Mouse (Mus musculus): ENCODE measurements around the gene Cep164. TPM values are rescaled to one million over a fixed set of nuclear protein-coding genes. Genes with fewer than 3 reads are reported as not detected.

Gene Cep164
- total RNA-seq, 2 experiments from 2014 or later, result 10.5 to 10.9 TPM

GRCm38 (mm10) chr9:45839139-45839981 is 10.9 kb upstream of the Cep164 start:
- intact Hi-C loops (cut with DNase I), result loop anchor here (5.0 kb wide), 1 partner anchor 68 kb away; the partner anchor contains the start of genes Pcsk7 and Rnf214
- no peak for DNase-seq (ENCODE audit: low spot score in 2 of 2)

- peak; percentile 87 to 95 for DNase-seq (ENCODE audit: low spot score in 2 of 2)
- intact Hi-C loops (cut with DNase I), result loop anchor here (5.0 kb wide), 1 partner anchor 69 kb away; the partner anchor contains the start of genes Pcsk7 and Rnf214
Measured at GRCm38 (mm10) chr9:45838434-45839138, 10.1 kb upstream of the Cep164 start, which contains the start of gene Bace1. Bace1 (plus strand) TSS chr9:45838580.

GRCm38 (mm10) chr9:45838069-45838433 is 9.6 kb upstream of the Cep164 start:
- DNase-seq (ENCODE audit: low spot score in 2 of 2), result no peak
- intact Hi-C loops (cut with DNase I), result loop anchor here (5.0 kb wide), 1 partner anchor 69 kb away; the partner anchor contains the start of genes Pcsk7 and Rnf214

GRCm38 (mm10) chr9:45833461-45833860 is 5.0 kb upstream of the Cep164 start:
- intact Hi-C loops (cut with DNase I), result no loop called here

GRCm38 (mm10) chr9:45832898-45833297 is 4.4 kb upstream of the Cep164 start:
- no peak for DNase-seq (ENCODE audit: low spot score in 2 of 2)
- intact Hi-C loops (cut with DNase I), result no loop called here

More at GRCm38 (mm10) chr9:45833461-45833860, 5.0 kb upstream of the Cep164 start:
- no peak for DNase-seq (ENCODE audit: low spot score in 2 of 2)

GRCm38 (mm10) chr9:45829107-45829506 is 616 bp upstream of the Cep164 start:
- peak; percentile 66 to 76 for DNase-seq (ENCODE audit: low spot score in 2 of 2)
- intact Hi-C loops (cut with DNase I), result loop anchor here (10.0 kb wide), 1 partner anchor 414 kb away; no protein-coding TSS in a partner anchor

GRCm38 (mm10) chr9:45827663-45828290 is 714 bp downstream of the Cep164 start:
- intact Hi-C loops (cut with DNase I), result loop anchor here (10.0 kb wide), 1 partner anchor 413 kb away; no protein-coding TSS in a partner anchor
- no peak for DNase-seq (ENCODE audit: low spot score in 2 of 2)

- no peak for DNase-seq (ENCODE audit: low spot score in 2 of 2)
Measured at GRCm38 (mm10) chr9:45818406-45819011, 10.0 kb downstream of the Cep164 start.

GRCm38 (mm10) chr9:45815525-45815924 is 13.0 kb downstream of the Cep164 start:
- DNase-seq (ENCODE audit: low spot score in 2 of 2), result no peak
- intact Hi-C loops (cut with DNase I), result no loop called here

More at GRCm38 (mm10) chr9:45818406-45819011, 10.0 kb downstream of the Cep164 start:
- intact Hi-C loops (cut with DNase I), result no loop called here

GRCm38 (mm10) chr9:45815113-45815512 is 13.4 kb downstream of the Cep164 start:
- DNase-seq (ENCODE audit: low spot score in 2 of 2), result peak; percentile 49 to 70
- intact Hi-C loops (cut with DNase I), result no loop called here

GRCm38 (mm10) chr9:45811946-45812345 is 16.5 kb downstream of the Cep164 start:
- intact Hi-C loops (cut with DNase I), result no loop called here

GRCm38 (mm10) chr9:45807761-45808160 is 20.7 kb downstream of the Cep164 start:
- DNase-seq (ENCODE audit: low spot score in 2 of 2), result no peak
- intact Hi-C loops (cut with DNase I), result no loop called here

More at GRCm38 (mm10) chr9:45811946-45812345, 16.5 kb downstream of the Cep164 start:
- DNase-seq (ENCODE audit: low spot score in 2 of 2), result no peak

GRCm38 (mm10) chr9:45807337-45807736 is 21.2 kb downstream of the Cep164 start:
- intact Hi-C loops (cut with DNase I), result no loop called here

GRCm38 (mm10) chr9:45806847-45807246 is 21.6 kb downstream of the Cep164 start:
- intact Hi-C loops (cut with DNase I), result no loop called here

More at GRCm38 (mm10) chr9:45807337-45807736, 21.2 kb downstream of the Cep164 start:
- no peak for DNase-seq (ENCODE audit: low spot score in 2 of 2)

GRCm38 (mm10) chr9:45803070-45803774 is 25.3 kb downstream of the Cep164 start:
- intact Hi-C loops (cut with DNase I), result no loop called here
- no peak for DNase-seq (ENCODE audit: low spot score in 2 of 2)

More at GRCm38 (mm10) chr9:45806847-45807246, 21.6 kb downstream of the Cep164 start:
- no peak for DNase-seq (ENCODE audit: low spot score in 2 of 2)

- intact Hi-C loops (cut with DNase I), result no loop called here
- DNase-seq (ENCODE audit: low spot score in 2 of 2), result no peak
Measured at GRCm38 (mm10) chr9:45799402-45799801, 29.1 kb downstream of the Cep164 start.

- intact Hi-C loops (cut with DNase I), result no loop called here
- peak; percentile 30 to 32 for DNase-seq (ENCODE audit: low spot score in 2 of 2)
Measured at GRCm38 (mm10) chr9:45798467-45799164, 29.9 kb downstream of the Cep164 start.

GRCm38 (mm10) chr9:45797271-45797670 is 31.2 kb downstream of the Cep164 start:
- no peak for DNase-seq (ENCODE audit: low spot score in 2 of 2)
- intact Hi-C loops (cut with DNase I), result no loop called here

Measured in left cerebral cortex, postnatal 25 days (tissue).